Mouse (Mus musculus) E14TG2a.4 (cell line): ENCODE data around the gene Gtpbp3.

Experiments
- CTCF ChIP-seq: conservative IDR thresholded peaks from 2 replicates; pipeline ENCODE4 v1.5.1; 2014; ENCODE audit warnings: low read length
- NANOG ChIP-seq: IDR thresholded peaks from 2 replicates; pipeline ENCODE4 v1.6.1; 2014; ENCODE audit warnings: borderline replicate concordance, low read length, mixed read lengths
- POU5F1 ChIP-seq: IDR thresholded peaks from 2 replicates; pipeline ENCODE4 v1.6.1; 2014; ENCODE audit warnings: low read length, borderline replicate concordance

DNA sequence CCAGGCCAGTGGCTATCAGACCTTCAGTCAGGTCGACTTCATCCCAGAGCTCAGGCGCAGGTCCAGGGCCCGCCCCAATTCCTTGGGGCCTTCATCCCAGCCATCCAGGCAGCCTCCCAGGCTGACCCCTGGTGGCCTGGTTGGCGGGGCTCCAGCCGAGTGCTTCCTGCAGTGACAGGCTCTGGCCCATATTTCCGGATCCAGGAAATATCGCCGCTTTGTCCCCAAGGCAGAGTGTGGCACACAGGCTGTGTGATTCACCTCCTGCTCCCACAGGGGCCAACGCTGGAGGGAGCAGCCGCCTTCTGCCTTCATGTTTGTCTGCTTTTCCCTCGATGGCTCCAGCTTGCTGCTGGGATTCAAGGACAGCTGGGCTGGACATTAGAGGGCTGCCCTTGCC lies 8.6 kb downstream of the Gtpbp3 start:
- TF ChIP-seq POU5F1 (no peak), CTCF (no peak), NANOG (no peak)
